Mouse (Mus musculus): ENCODE measurements around the gene Rassf5.

DNA sequence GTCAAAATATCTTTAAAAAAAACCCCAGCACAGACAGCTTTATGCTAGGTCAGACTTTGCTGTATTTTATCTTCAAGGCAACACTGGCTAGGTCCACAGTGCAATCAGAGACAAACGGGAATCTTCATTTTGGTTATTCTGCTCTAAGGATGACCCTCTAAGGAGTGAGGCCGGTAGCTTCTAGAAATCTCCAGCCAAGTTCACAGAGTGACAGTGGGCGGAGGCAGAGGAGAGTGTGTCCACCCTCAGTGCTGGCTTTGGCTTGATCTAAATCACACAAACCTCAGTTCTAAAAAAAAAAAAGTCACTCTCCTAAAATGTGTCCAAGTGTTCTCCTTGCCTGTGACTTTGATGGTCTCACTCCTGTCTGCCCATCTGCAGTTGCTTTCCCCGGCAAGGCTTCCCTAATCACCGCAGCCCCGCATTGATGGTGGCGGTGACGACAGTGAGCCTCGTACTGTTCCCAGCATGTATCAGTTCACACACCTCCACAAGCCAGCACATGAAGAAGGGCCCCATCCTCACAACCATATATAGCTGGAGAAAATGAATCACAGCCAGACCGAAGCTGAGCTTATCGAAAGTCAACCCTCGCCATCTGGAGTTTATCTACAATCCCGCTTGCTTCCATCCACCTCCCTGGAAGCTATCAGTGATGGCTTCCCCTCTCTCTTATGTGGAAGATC is 59.1 kb downstream of the Rassf5 start:
- TF ChIP-seq CTCF (IDR thresholded peaks at IDR 0.05; ENCODE audit: low read depth) (no peak), EP300 (IDR thresholded peaks at IDR 0.05; ENCODE audit: low read depth) (no peak)
